Mouse (Mus musculus): ENCODE data around the gene Alkbh4.
"Not testable (repeated sequence)": the region's sequence is repeated elsewhere in the genome, so short reads cannot be mapped to it uniquely, and the experiment has no call there.

The Alkbh4 gene

GRCm38 (mm10) chr5:136135571-136136291 lies at the start of gene Alkbh4, which contains the start of gene Lrwd1:
Gene Alkbh4 (plus strand): TSS chr5:136136146.
Gene Lrwd1 (minus strand): TSS chr5:136136074.
- DNase-seq (ENCODE audit: low spot score in 2 of 2): peak; percentile 98

- no peak for DNase-seq (ENCODE audit: low spot score in 2 of 2)
Measured at GRCm38 (mm10) chr5:136086290-136086689, 49.7 kb upstream of the Alkbh4 start.

- no peak for DNase-seq (ENCODE audit: low spot score in 2 of 2)
Measured at GRCm38 (mm10) chr5:136088821-136089575, 46.9 kb upstream of the Alkbh4 start.

- DNase-seq (ENCODE audit: low spot score in 2 of 2): no peak
Measured at GRCm38 (mm10) chr5:136091927-136092326, 44.0 kb upstream of the Alkbh4 start.

- no peak for DNase-seq (ENCODE audit: low spot score in 2 of 2)
Measured at GRCm38 (mm10) chr5:136094249-136095010, 41.5 kb upstream of the Alkbh4 start.

GRCm38 (mm10) chr5:136095089-136095488 lies 40.9 kb upstream of the Alkbh4 start:
- no peak for DNase-seq (ENCODE audit: low spot score in 2 of 2)

GRCm38 (mm10) chr5:136098536-136098935 lies 37.4 kb upstream of the Alkbh4 start:
- DNase-seq (ENCODE audit: low spot score in 2 of 2): no peak

GRCm38 (mm10) chr5:136102099-136102820 lies 33.7 kb upstream of the Alkbh4 start:
- DNase-seq (ENCODE audit: low spot score in 2 of 2): peak; percentile 86 to 87

- DNase-seq (ENCODE audit: low spot score in 2 of 2): no peak
Measured at GRCm38 (mm10) chr5:136104511-136104910, 31.4 kb upstream of the Alkbh4 start.

GRCm38 (mm10) chr5:136108486-136108885 lies 27.5 kb upstream of the Alkbh4 start:
- no peak for DNase-seq (ENCODE audit: low spot score in 2 of 2)

- DNase-seq (ENCODE audit: low spot score in 2 of 2): no peak
Measured at GRCm38 (mm10) chr5:136109042-136109441, 26.9 kb upstream of the Alkbh4 start.

- DNase-seq (ENCODE audit: low spot score in 2 of 2): not testable (repeated sequence)
Measured at GRCm38 (mm10) chr5:136113546-136113945, 22.4 kb upstream of the Alkbh4 start.

- DNase-seq (ENCODE audit: low spot score in 2 of 2): peak; percentile 97 to 98
Measured at GRCm38 (mm10) chr5:136115891-136116783, 19.8 kb upstream of the Alkbh4 start, which contains the start of gene Polr2j. Gene Polr2j (plus strand): TSS chr5:136116631.

GRCm38 (mm10) chr5:136116784-136117112 lies 19.2 kb upstream of the Alkbh4 start:
- no peak for DNase-seq (ENCODE audit: low spot score in 2 of 2)

- no peak for DNase-seq (ENCODE audit: low spot score in 2 of 2)
Measured at GRCm38 (mm10) chr5:136122165-136122564, 13.8 kb upstream of the Alkbh4 start.

GRCm38 (mm10) chr5:136136292-136136990 lies 495 bp downstream of the Alkbh4 start:
- DNase-seq (ENCODE audit: low spot score in 2 of 2): no peak

- no peak for DNase-seq (ENCODE audit: low spot score in 2 of 2)
Measured at GRCm38 (mm10) chr5:136137658-136138274, 1.8 kb downstream of the Alkbh4 start.

- no peak for DNase-seq (ENCODE audit: low spot score in 2 of 2)
Measured at GRCm38 (mm10) chr5:136139393-136139792, 3.4 kb downstream of the Alkbh4 start.

- DNase-seq (ENCODE audit: low spot score in 2 of 2): peak; percentile 74 to 75
Measured at GRCm38 (mm10) chr5:136140057-136140482, 4.1 kb downstream of the Alkbh4 start.

All from right cerebral cortex, postnatal 10 days (tissue).